Mouse (Mus musculus) thymus, adult 2 months (tissue): Measurements from ENCODE around the gene Fmc1.

Source experiments
- CTCF ChIP-seq: fragments of 200-500 bp; IDR thresholded peaks from 2 replicates; pipeline ENCODE4 v1.5.1; 2012; ENCODE audit warnings: mild to moderate bottlenecking, control low read depth, low read length, moderate library complexity, borderline replicate concordance; ENCODE audit not compliant: control insufficient read depth, poor library complexity, insufficient read depth; ENCODE audit errors: extremely low read depth
- POLR2A ChIP-seq: fragments of 200-500 bp; IDR thresholded peaks from 2 replicates; pipeline ENCODE4 v1.6.1; 2012; ENCODE audit warnings: mild to moderate bottlenecking, low read length, control low read depth, moderate library complexity; ENCODE audit not compliant: control insufficient read depth, poor library complexity, insufficient read depth; ENCODE audit errors: extremely low read depth

DNA sequence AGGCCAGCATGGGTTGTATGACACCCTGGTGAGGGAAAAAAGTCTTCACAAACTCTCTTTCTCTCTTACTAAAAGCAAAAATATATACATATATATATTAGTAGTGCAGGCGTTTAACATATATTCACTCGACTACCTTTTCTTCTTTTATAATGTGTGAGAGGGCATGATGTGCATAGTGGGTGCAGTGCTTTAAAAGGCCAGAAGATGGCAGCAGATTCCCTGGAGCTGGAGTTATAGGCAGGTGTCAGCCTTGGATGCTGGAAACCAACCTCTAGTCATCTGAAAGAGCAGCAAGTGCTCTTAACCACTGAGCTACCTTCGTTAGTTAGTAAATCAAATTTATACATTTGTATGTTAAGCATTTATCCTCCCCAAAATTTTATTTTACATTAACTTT is 40.8 kb upstream of the Fmc1 start:
- TF ChIP-seq CTCF (no peak), POLR2A (no peak)
